Mouse (Mus musculus) small intestine, adult 2 months (tissue): ENCODE measurements around the gene Hoxc6. TPM values are rescaled to one million over a fixed set of nuclear protein-coding genes. Genes with fewer than 3 reads are reported as not detected.

Experiments used
- H3K27ac ChIP-seq: fragments of 200-500 bp; 2 replicates; pipeline ENCODE4 v1.5.1; 2012; ENCODE audit warnings: low read depth, low read length, control low read depth, inconsistent platforms; ENCODE audit not compliant: insufficient read depth
- H3K27me3 ChIP-seq: fragments of 200-500 bp; 2 replicates; pipeline ENCODE4 v1.6.1; 2012; ENCODE audit warnings: mild to moderate bottlenecking, moderate library complexity, low read length, inconsistent platforms; ENCODE audit not compliant: control insufficient read depth, insufficient read depth
- H3K36me3 ChIP-seq: fragments of 200-500 bp; 2 replicates; pipeline ENCODE4 v1.6.1; 2012; ENCODE audit warnings: mild to moderate bottlenecking, low read length, control low read depth, inconsistent platforms; ENCODE audit not compliant: control insufficient read depth, insufficient read depth
- H3K4me1 ChIP-seq: fragments of 200-500 bp; 2 replicates; pipeline ENCODE4 v1.6.1; 2012; ENCODE audit warnings: low read length, inconsistent platforms, mixed read lengths; ENCODE audit not compliant: control insufficient read depth, insufficient read depth, insufficient read length
- H3K4me3 ChIP-seq: fragments of 200-500 bp; 2 replicates; pipeline ENCODE4 v1.5.1; 2012; ENCODE audit warnings: low read depth, mild to moderate bottlenecking, control low read depth, inconsistent platforms, low read length, moderate library complexity
- CTCF ChIP-seq: fragments of 200-500 bp; IDR thresholded peaks from 2 replicates; pipeline ENCODE4 v1.5.1; 2012; ENCODE audit warnings: low read depth, mild to moderate bottlenecking, control low read depth, inconsistent platforms, low read length, moderate library complexity, mixed read lengths; ENCODE audit not compliant: insufficient replicate concordance, insufficient read length; ENCODE audit errors: extremely low read depth
- POLR2A ChIP-seq: fragments of 200-500 bp; IDR thresholded peaks from 2 replicates; pipeline ENCODE4 v1.6.1; 2012; ENCODE audit warnings: low read depth, mild to moderate bottlenecking, control low read depth, inconsistent platforms, low read length, moderate library complexity
- WGBS: fragments of 180-500 bp; shearing (Covaris S2); methylation state at CpG from one replicate; pipeline ENCODE4 v1.1.7; 2018; 5-methylcytosine and 5-hydroxymethylcytosine counted together
- polyA plus RNA-seq: library from polyadenylated mRNA; depleted of rRNA; stranded (reverse); fragments of >200 nt; gene quantifications from 2 replicates; pipeline ENCODE4 v1.2.3, GENCODE M21; 2012

Gene Hoxc6
- polyA plus RNA-seq, 1 experiment: 5.0 TPM

- WGBS: 52% methylated on average over 1 of the region's 1 CpGs
- H3K27me3 ChIP-seq: peaks cover 89% of the 10 kb centered on the region
- H3K27ac ChIP-seq: no peak overlapping the region
- no peaks in the 10 kb centered on the region for H3K36me3 ChIP-seq
- no peak for TF ChIP-seq CTCF
- no peak for TF ChIP-seq POLR2A
- no peaks in the 10 kb centered on the region; the same call in 1 of the 2 replicates for H3K4me1 ChIP-seq
- H3K4me3 ChIP-seq: no peak overlapping the region
Measured at GRCm38 (mm10) chr15:102969296-102969695, 28.8 kb upstream of the Hoxc6 start.

- H3K27me3 ChIP-seq: peaks cover 85% of the 10 kb centered on the region
- no peaks in the 10 kb centered on the region for H3K36me3 ChIP-seq
- 2% methylated on average over 12 of the region's 12 CpGs for WGBS
- no peak overlapping the region for H3K4me3 ChIP-seq
- TF ChIP-seq POLR2A: no peak
- H3K27ac ChIP-seq: no peak overlapping the region
- H3K4me1 ChIP-seq: no peaks in the 10 kb centered on the region; the same call in 1 of the 2 replicates
Measured at GRCm38 (mm10) chr15:102970740-102971139, 27.3 kb upstream of the Hoxc6 start.

- no peak overlapping the region for H3K4me3 ChIP-seq
- no peak for TF ChIP-seq CTCF
- TF ChIP-seq POLR2A: no peak
- no peak overlapping the region for H3K27ac ChIP-seq
- 4% methylated on average over 21 of the region's 21 CpGs for WGBS
- H3K4me1 ChIP-seq: peaks cover 3% of the 10 kb centered on the region; the same call in 1 of the 2 replicates
- no peaks in the 10 kb centered on the region for H3K36me3 ChIP-seq
- H3K27me3 ChIP-seq: peaks cover 85% of the 10 kb centered on the region
Measured at GRCm38 (mm10) chr15:102972254-102972653, 25.8 kb upstream of the Hoxc6 start.

GRCm38 (mm10) chr15:102972753-102973152, 25.3 kb upstream of the Hoxc6 start:
- WGBS: 11% methylated on average over 6 of the region's 6 CpGs
- peaks cover 85% of the 10 kb centered on the region for H3K27me3 ChIP-seq
- no peak overlapping the region for H3K4me3 ChIP-seq
- TF ChIP-seq CTCF (no peak), POLR2A (no peak)
- peaks cover 4% of the 10 kb centered on the region; the same call in 1 of the 2 replicates for H3K4me1 ChIP-seq
- no peaks in the 10 kb centered on the region for H3K36me3 ChIP-seq
- no peak overlapping the region for H3K27ac ChIP-seq

GRCm38 (mm10) chr15:102975034-102975433, 23.0 kb upstream of the Hoxc6 start:
- peaks cover 90% of the 10 kb centered on the region for H3K27me3 ChIP-seq
- TF ChIP-seq CTCF: no peak
- no peak for TF ChIP-seq POLR2A
- peaks cover 4% of the 10 kb centered on the region; the same call in 1 of the 2 replicates for H3K4me1 ChIP-seq
- no peak overlapping the region for H3K4me3 ChIP-seq
- H3K36me3 ChIP-seq: no peaks in the 10 kb centered on the region
- WGBS: 8% methylated on average over 7 of the region's 7 CpGs
- no peak overlapping the region for H3K27ac ChIP-seq

- H3K4me1 ChIP-seq: peaks cover 4% of the 10 kb centered on the region; the same call in 1 of the 2 replicates
- 6% methylated on average over 21 of the region's 21 CpGs for WGBS
- TF ChIP-seq POLR2A: no peak
- no peak for TF ChIP-seq CTCF
- no peaks in the 10 kb centered on the region for H3K36me3 ChIP-seq
- H3K4me3 ChIP-seq: no peak overlapping the region
- peaks cover 89% of the 10 kb centered on the region for H3K27me3 ChIP-seq
- no peak overlapping the region for H3K27ac ChIP-seq
Measured at GRCm38 (mm10) chr15:102975688-102976111, 22.4 kb upstream of the Hoxc6 start.

- H3K4me3 ChIP-seq: peak within 1 kb of the TSS; percentile 52
- H3K27ac ChIP-seq: no peak within 1 kb of the TSS
- TF ChIP-seq POLR2A (no peak), CTCF (no peak)
- peaks cover 4% of the 10 kb centered on the region; the same call in 1 of the 2 replicates for H3K4me1 ChIP-seq
- H3K36me3 ChIP-seq: no peaks in the 10 kb centered on the region
- peaks cover 90% of the 10 kb centered on the region for H3K27me3 ChIP-seq
- WGBS: 3% methylated on average over 19 of the region's 20 CpGs
Measured at GRCm38 (mm10) chr15:102976171-102976570, 21.9 kb upstream of the Hoxc6 start, which contains the start of gene Hoxc9. Gene Hoxc9 (plus strand): TSS chr15:102976439.
